Mouse (Mus musculus) kidney, adult 2 months (tissue): ENCODE results near the gene Acsm4.

Experiments used
- CTCF ChIP-seq: fragments of 200-500 bp; conservative IDR thresholded peaks from 2 replicates; pipeline ENCODE4 v1.5.1; 2011; ENCODE audit warnings: low read depth, mild to moderate bottlenecking, control low read depth, low read length, moderate library complexity, mixed read lengths; ENCODE audit not compliant: insufficient read depth, insufficient read length
- POLR2A ChIP-seq: fragments of 200-500 bp; IDR thresholded peaks from one replicate; pipeline ENCODE4 v1.6.1; 2011; ENCODE audit warnings: low read depth, low read length, control low read depth

DNA sequence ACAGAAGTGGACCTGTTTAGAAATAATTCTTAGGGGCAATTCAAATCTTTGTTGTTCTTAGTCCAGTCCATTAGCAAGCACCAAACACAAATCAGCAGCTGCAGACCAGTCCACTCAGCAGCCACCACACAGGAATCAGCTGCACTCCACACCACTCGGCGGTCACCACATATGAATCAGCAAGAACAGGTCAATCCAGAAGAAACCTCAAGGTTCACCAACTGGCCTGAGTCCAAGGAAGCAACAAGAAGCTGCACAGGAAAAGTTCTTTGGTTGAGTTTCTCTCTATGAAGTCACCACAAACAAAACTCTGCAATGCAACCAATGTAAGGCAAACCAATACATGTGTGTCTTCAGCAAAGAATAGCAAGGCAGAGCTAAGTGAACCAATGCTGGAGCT lies 37.8 kb downstream of the Acsm4 start:
- TF ChIP-seq CTCF (no peak), POLR2A (no peak)
